Mouse (Mus musculus) hindbrain, embryonic 14.5 days (tissue): ENCODE results near the gene Ncoa6. TPM values are rescaled to one million over a fixed set of nuclear protein-coding genes. Genes with fewer than 3 reads are reported as not detected.
A peak's percentile ranks its signal among the peaks of the same experiment; 100 is the strongest.

ENCODE experiments used
- ATAC-seq: fragments of 200-750 bp; cut with Nextera tagmentation; 2 replicates; pipeline ENCODE4 v1.8.0; 2017; ENCODE audit warnings: moderate number of reproducible peaks, mild to moderate bottlenecking, moderate TSS enrichment, moderate library complexity; ENCODE audit not compliant: low FRiP score
- DNase-seq: peaks from one replicate; pipeline ENCODE4 v3.0.0-alpha.2; 2015; ENCODE audit warnings: low spot score
- H3K27ac ChIP-seq: fragments of 300-500 bp; sonication (generic); 2 replicates; pipeline ENCODE4 v1.5.1; 2014; ENCODE audit warnings: mild to moderate bottlenecking, moderate library complexity
- H3K27me3 ChIP-seq: fragments of 300-500 bp; sonication (generic); 2 replicates; pipeline ENCODE4 v1.6.1; 2014; ENCODE audit warnings: mild to moderate bottlenecking, low read length, mixed read lengths; ENCODE audit not compliant: control insufficient read depth, insufficient read depth
- H3K36me3 ChIP-seq: fragments of 300-500 bp; sonication (generic); replicated peaks from 2 replicates; pipeline ENCODE4 v1.6.1; 2014; ENCODE audit not compliant: control insufficient read depth, insufficient read depth
- H3K4me1 ChIP-seq: fragments of 300-500 bp; sonication (generic); replicated peaks from 2 replicates; pipeline ENCODE4 v1.6.1; 2014; ENCODE audit warnings: antibody characterized with exemption, low read length, mixed read lengths; ENCODE audit not compliant: control insufficient read depth, insufficient read depth
- H3K4me2 ChIP-seq: fragments of 300-500 bp; sonication (generic); replicated peaks from 2 replicates; pipeline ENCODE4 v1.6.1; 2014; ENCODE audit warnings: mild to moderate bottlenecking, moderate library complexity
- H3K4me3 ChIP-seq: fragments of 300-500 bp; sonication (generic); replicated peaks from 2 replicates; pipeline ENCODE4 v1.5.1; 2014; ENCODE audit warnings: mild to moderate bottlenecking, low read length
- H3K9ac ChIP-seq: fragments of 300-500 bp; sonication (generic); 2 replicates; pipeline ENCODE4 v1.6.1; 2014
- H3K9me3 ChIP-seq: fragments of 300-500 bp; sonication (generic); 2 replicates; pipeline ENCODE4 v1.6.1; 2016; ENCODE audit warnings: low read length; ENCODE audit not compliant: control insufficient read depth
- WGBS: fragments of 180-500 bp; shearing (Covaris S2); extraction: QIAGEN DNeasy Blood & Tissue Kit; methylation state at CpG from one replicate; pipeline ENCODE4 v1.1.7; 2014; 5-methylcytosine and 5-hydroxymethylcytosine counted together
- polyA plus RNA-seq: library from polyadenylated mRNA; unstranded; fragments of >200 nt; fragmentation: Nextera tagmentation; extraction: Ambion mirVana; gene quantifications from 2 replicates; pipeline ENCODE4 v1.2.1, GENCODE M21; 2014

Ncoa6 gene
- polyA plus RNA-seq, 1 experiment from 2014 or later: 32.0 TPM

DNA sequence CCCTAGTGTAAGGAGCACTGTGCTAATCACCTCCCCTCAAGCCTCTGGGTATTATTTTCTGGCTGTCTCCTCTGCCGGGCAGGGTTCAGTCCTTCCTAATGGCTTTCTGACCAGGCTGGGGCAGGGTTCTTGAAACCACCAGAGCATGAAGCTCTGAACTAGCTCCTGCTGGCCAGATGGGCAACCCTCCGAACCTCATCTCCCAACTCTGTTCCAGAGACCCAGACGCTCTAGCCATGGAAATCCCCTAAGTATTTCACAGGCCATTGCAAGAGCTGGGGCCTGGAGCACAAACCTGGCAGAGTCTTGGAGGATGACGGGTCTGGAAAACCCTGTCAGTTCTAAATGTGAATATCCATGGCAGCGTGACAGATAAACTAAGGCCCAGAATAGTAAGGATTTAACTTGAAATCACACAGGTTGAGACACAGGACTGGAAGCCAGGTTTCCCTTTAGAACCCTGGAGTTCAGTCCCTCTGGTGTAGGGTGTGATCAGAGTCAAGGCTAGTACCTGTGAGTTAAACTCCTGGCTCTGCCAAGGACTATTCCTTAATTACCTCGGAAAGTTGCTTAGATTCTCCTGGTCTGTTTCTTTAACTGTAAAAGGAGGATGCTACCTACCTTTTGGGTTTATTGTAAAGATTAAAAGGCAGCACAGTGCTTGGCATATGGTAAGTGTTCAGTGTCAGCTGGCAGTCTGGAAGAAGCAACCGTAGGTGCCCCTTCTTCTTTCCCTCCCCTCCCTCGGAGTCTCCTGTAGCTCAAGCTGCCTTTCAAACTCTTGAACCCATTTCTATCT lies 93.2 kb downstream of the Ncoa6 start, which contains the start of gene Trp53inp2:
TSS of gene Trp53inp2 (plus strand) at position 799 of the 799 bp plus-strand sequence.
- peaks cover 3% of the 10 kb centered on the region for H3K36me3 ChIP-seq
- peak within 1 kb of the TSS; percentile 100 for H3K27ac ChIP-seq
- peak within 1 kb of the TSS; percentile 80 for H3K4me3 ChIP-seq
- H3K9ac ChIP-seq: peak within 1 kb of the TSS; percentile 95
- H3K4me1 ChIP-seq: peaks cover 37% of the 10 kb centered on the region
- peak within 1 kb of the TSS; percentile 84 for H3K4me2 ChIP-seq
- no peaks in the 10 kb centered on the region for H3K27me3 ChIP-seq
- DNase-seq (no peak), ATAC-seq (no peak)
- 35% methylated on average over 8 of the region's 8 CpGs for WGBS
- no peaks in the 10 kb centered on the region for H3K9me3 ChIP-seq

DNA sequence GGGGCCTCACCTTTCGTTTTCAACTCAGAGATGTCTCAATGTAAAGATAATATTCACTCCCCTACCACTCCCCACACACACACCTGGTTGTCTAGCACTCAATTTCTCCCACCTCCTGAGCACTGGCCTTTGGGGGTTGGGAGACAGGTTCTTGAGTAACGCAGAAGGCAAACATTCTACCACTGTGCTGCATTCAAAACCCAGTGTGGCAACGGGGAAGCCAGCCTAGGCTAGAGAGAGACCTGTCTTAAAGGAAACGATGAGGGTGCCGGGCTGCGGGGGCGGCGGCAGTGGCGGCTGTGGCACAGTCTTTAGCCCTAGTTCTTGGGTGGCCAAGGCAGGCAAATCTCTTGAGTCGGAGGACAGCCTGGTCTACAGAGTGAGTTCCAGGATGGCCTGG lies 97.5 kb downstream of the Ncoa6 start:
- no peak overlapping the region for H3K4me2 ChIP-seq
- 81% methylated on average over 10 of the region's 10 CpGs for WGBS
- ATAC-seq (no peak), DNase-seq (no peak)
- no peaks in the 10 kb centered on the region for H3K36me3 ChIP-seq
- H3K4me3 ChIP-seq: no peak overlapping the region
- no peaks in the 10 kb centered on the region for H3K27me3 ChIP-seq
- no peak overlapping the region for H3K27ac ChIP-seq
- H3K9me3 ChIP-seq: no peaks in the 10 kb centered on the region
- no peak overlapping the region for H3K9ac ChIP-seq
- H3K4me1 ChIP-seq: peaks cover 6% of the 10 kb centered on the region

DNA sequence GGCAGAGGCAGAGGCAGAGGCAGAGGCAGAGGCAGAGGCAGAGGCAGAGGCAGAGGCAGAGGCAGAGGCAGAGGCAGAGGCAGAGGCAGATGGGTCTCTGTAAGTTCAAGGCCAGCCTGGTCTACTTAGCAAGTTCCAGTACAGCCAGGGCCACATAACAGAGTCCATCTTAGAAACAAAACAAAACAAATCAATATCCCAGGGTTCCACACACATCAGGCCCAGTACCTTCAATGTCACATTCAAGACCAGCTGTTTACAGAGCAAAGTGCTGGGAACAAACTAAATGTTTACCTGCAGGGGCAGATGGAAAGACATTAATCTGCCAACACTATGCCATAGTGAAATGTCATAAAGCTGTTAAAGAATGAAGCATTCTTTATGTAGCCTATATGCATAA lies 99.2 kb downstream of the Ncoa6 start:
- Histone ChIP-seq H3K27me3 (no peaks in the 10 kb centered on the region), H3K9ac (no peak overlapping the region), H3K4me2 (no peak overlapping the region), H3K4me1 (no peaks in the 10 kb centered on the region), H3K36me3 (no peaks in the 10 kb centered on the region), H3K4me3 (no peak overlapping the region), H3K27ac (no peak overlapping the region), H3K9me3 (no peaks in the 10 kb centered on the region)
- DNase-seq (no peak), ATAC-seq (no peak)

- no peak overlapping the region for H3K4me2 ChIP-seq
- no peaks in the 10 kb centered on the region for H3K27me3 ChIP-seq
- no peak overlapping the region for H3K9ac ChIP-seq
- no peaks in the 10 kb centered on the region for H3K9me3 ChIP-seq
- no peaks in the 10 kb centered on the region for H3K36me3 ChIP-seq
- no peak for DNase-seq
- no peak overlapping the region for H3K27ac ChIP-seq
- H3K4me3 ChIP-seq: no peak overlapping the region
- H3K4me1 ChIP-seq: no peaks in the 10 kb centered on the region
- 84% methylated on average over 1 of the region's 1 CpGs for WGBS
- ATAC-seq: no peak
Observed at GRCm38 (mm10) chr2:155373886-155374285, 99.8 kb downstream of the Ncoa6 start.

GRCm38 (mm10) chr2:155373302-155373701 lies 100.4 kb downstream of the Ncoa6 start:
- no peaks in the 10 kb centered on the region for H3K27me3 ChIP-seq
- WGBS: 71% methylated on average over 1 of the region's 1 CpGs

GRCm38 (mm10) chr2:155372451-155372850 lies 101.2 kb downstream of the Ncoa6 start:
- no peaks in the 10 kb centered on the region for H3K9me3 ChIP-seq
- H3K4me2 ChIP-seq: no peak overlapping the region
- no peak overlapping the region for H3K27ac ChIP-seq
- ATAC-seq (no peak), DNase-seq (no peak)
- H3K9ac ChIP-seq: no peak overlapping the region
- no peaks in the 10 kb centered on the region for H3K27me3 ChIP-seq
- 81% methylated on average over 4 of the region's 4 CpGs for WGBS
- no peaks in the 10 kb centered on the region for H3K36me3 ChIP-seq
- H3K4me1 ChIP-seq: no peaks in the 10 kb centered on the region
- H3K4me3 ChIP-seq: no peak overlapping the region

More at GRCm38 (mm10) chr2:155373302-155373701, 100.4 kb downstream of the Ncoa6 start:
- DNase-seq (no peak), ATAC-seq (no peak)
- Histone ChIP-seq H3K4me3 (no peak overlapping the region), H3K9ac (no peak overlapping the region), H3K4me2 (no peak overlapping the region), H3K27ac (no peak overlapping the region), H3K36me3 (no peaks in the 10 kb centered on the region), H3K9me3 (no peaks in the 10 kb centered on the region), H3K4me1 (no peaks in the 10 kb centered on the region)

GRCm38 (mm10) chr2:155369333-155369883 lies 104.3 kb downstream of the Ncoa6 start:
- Histone ChIP-seq H3K4me1 (no peaks in the 10 kb centered on the region), H3K27me3 (no peaks in the 10 kb centered on the region), H3K9me3 (no peaks in the 10 kb centered on the region), H3K4me3 (no peak overlapping the region), H3K9ac (no peak overlapping the region), H3K36me3 (no peaks in the 10 kb centered on the region), H3K27ac (no peak overlapping the region), H3K4me2 (no peak overlapping the region)
- 73% methylated on average over 7 of the region's 7 CpGs for WGBS
- no peak for DNase-seq
- ATAC-seq: no peak

GRCm38 (mm10) chr2:155367635-155368284 lies 105.9 kb downstream of the Ncoa6 start:
- WGBS: 85% methylated on average over 7 of the region's 7 CpGs
- H3K27me3 ChIP-seq: no peaks in the 10 kb centered on the region
- H3K36me3 ChIP-seq: no peaks in the 10 kb centered on the region
- H3K4me1 ChIP-seq: no peaks in the 10 kb centered on the region
- no peak for ATAC-seq
- H3K4me3 ChIP-seq: no peak overlapping the region
- no peak for DNase-seq
- no peaks in the 10 kb centered on the region for H3K9me3 ChIP-seq
- H3K27ac ChIP-seq: no peak overlapping the region
- no peak overlapping the region for H3K9ac ChIP-seq
- no peak overlapping the region for H3K4me2 ChIP-seq

DNA sequence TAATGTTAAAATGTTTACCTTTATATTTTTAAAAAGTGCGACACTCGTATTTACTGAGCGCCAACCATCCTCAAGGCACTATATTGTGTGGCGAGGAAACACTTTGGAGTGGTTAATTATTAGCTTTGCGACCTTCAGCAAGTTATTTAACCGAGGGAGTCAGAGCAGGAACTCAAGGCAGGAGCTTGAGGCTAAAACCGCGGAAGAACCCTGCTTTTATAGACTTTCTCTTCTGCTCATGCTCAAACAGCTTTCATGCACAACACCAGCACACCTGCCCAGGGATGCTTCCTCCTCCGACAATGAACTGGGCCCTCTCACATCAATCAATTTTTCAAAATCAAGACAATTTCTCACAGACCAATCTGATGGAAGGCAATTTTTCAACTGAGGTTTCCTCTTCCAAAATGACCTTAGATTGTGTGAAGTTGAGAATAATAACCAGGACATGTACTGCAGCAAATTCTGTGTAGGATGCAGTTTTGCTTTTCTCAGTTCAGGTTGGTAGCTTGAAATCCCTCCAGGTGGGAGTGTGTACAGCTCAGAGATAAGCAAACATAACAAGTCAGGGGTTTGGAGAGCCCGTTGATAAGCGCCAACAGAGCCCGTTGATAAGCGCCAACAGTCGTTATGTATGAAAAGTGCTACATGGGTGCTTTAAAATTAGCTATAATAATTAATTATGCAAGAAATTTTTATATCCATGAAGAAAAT lies 115.9 kb downstream of the Ncoa6 start:
- Histone ChIP-seq H3K27ac (peak overlapping the region; percentile 64), H3K9ac (peak overlapping the region; percentile 46), H3K4me1 (peaks cover 15% of the 10 kb centered on the region), H3K27me3 (no peaks in the 10 kb centered on the region), H3K36me3 (no peaks in the 10 kb centered on the region), H3K4me2 (peak overlapping the region; percentile 57), H3K4me3 (peak overlapping the region; percentile 75), H3K9me3 (no peaks in the 10 kb centered on the region)
- 32% methylated on average over 14 of the region's 14 CpGs for WGBS
- DNase-seq: no peak
- peak; percentile 61 for ATAC-seq
